Mouse (Mus musculus) thymus, postnatal 25 days (tissue): ENCODE measurements around the gene Adra2b.

Source experiments
- DNase-seq: peaks from one replicate; pipeline ENCODE4 v3.0.0; 2022

The Adra2b gene

DNA sequence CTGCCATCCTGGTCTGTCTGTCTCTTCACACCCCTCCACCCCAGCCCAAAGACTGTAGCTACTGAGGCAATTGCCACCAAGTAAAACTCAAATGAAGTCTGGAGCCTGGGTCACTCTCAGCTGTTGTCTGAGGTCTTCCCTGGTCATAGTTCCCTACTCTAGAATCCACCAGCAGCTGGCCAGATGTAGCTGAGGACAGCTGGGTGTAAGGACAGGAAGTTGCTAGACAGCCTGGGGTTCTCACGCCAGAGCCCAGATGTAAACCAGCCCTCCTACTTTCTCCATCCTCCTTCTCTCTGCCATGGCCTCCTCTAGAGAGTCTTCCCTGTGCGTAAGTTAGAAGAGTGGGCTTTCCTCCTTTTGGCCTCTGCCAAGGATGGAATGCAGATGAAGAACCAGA, 24.5 kb downstream of the Adra2b start:
- DNase-seq: no peak

DNA sequence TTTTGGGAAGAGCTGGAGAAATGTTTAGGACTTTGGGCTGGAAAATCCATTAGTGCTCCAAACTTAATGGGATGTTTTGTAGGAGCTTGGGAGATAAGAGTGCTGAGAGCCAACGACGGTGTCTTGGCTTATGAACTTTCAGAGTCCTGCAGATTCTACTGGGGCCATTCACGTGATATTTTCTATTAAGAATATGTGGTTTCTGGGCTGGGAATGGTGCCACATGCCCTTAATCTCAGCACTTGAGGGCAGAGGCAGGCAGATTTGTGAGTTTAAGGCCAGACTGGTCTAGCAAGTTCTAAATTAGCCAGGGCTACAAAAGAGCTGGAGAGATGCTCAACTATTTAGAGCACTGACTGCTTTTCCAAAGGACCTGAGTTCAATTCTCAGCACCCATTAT, 27.3 kb downstream of the Adra2b start:
- no peak for DNase-seq

DNA sequence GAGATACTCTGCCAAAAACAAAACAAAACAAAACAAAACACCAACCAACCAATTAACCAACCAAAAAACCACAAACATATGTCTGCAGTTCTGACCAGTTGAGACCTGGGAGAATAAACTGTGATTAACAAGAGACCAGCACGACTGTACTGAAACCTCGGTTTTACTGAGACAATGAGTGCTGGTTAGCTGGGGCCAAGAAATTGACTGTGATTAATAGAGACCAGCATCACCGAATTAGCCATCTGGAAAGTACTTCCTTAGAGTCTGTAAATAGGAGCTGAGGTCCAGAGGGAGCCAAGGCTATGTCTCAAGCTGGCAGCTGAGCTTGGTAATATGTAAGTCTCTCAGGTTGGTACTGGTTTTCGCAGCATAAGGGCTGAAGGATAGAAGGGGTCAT, 27.8 kb downstream of the Adra2b start:
- no peak for DNase-seq

DNA sequence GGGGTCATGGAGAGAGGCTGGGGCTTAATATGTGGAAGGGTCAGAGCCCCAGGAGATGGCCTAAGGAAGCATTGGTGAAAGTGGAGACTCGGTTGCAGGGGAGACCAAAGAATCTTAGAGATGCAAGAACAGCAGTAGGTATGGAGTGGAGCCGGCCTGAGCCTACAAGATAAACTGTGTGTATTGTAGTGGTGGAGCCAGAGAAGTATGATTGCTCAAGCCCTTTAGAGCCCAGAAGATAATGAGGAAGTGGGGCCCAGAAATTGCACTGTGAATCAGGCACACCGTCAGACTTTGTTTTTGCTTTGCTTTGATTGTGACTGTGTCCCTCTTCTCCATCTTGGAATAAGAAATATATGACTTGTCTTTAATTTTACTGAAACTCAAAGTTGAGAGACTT, 28.3 kb downstream of the Adra2b start:
- DNase-seq: no peak

DNA sequence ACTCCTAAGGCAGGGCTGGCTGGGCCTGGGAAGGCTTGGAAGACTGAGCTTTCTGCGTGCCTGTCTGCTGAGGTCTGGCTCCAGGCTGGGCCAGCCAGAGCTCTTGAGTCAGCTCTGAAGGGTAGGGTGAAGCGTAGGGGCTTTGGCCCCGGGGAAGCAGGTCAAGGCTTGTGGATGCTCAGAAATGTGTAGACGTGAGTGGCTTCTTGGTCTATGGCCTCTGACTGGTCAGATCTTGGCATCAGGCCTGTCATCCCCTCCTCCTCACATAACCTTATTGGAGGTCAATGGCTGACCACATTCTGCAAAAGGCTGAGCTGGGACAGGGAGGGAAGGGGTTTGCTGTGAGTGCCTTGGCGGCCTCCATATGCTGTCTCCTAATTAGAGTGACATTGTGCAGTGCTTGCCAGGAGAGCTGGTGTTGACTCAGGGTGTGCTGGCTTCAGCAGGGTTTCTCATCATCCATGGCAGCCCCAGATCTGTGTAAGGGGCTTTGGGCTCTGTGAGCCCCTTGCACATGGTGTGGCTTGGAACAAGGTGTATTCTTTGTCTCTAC, 31.7 kb downstream of the Adra2b start:
- DNase-seq: no peak

DNA sequence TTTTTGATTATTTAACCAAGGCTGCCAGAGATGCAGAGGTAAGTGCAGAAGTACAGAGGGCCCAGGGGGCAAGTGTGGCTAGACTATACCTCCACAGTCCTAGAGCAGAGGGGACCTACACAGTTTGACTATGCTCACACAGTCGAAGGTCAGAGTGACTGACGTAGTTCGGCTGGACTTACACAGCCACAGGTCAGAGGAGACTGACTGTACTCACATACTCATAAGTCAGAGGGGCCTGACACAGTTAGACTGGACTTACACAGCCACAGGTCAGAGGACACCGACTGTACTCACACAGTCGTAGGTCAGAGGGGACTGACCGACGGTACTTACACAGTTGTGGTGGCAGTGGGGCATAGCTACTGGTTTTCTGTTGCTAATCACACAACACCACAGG, 35.7 kb downstream of the Adra2b start:
- DNase-seq: no peak

DNA sequence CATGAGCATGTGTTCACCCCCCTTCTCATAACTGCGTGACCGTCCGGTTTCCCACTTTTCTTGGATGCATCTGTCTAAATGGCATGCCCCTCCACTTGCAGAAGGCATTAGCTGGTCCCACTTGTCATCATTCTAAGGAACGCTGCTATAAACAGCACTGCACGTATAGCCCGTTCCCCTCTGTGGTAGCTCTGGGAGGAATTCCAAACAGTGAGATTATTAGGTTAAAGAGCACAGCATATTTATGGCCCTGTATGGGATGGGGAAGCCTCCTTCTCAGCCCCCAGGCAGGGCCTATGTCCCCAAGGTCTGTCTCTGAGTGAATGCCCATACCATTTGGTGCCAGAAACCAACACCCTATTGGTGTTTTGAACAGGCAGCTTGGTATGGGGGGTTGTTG, 48.1 kb downstream of the Adra2b start:
- no peak for DNase-seq

DNA sequence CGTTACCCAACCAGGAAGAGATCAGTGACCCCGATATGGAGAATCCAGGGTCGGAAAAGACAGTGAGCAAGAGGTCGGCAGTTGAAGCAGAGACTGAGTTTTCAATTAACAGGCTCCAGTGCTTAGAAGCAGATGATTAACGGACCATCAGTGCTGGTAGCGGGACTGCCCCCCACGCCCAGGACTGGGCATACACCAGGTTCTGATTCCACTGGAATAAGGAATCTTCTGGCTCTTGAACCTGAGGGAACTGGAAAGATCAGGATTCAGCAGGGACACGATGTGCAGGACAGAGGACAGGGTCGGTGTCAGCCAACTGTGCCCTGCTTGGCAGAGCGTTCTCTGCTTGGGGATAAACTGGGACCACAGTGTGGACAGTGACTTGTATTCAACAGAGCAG, 52.8 kb downstream of the Adra2b start:
- no peak for DNase-seq

DNA sequence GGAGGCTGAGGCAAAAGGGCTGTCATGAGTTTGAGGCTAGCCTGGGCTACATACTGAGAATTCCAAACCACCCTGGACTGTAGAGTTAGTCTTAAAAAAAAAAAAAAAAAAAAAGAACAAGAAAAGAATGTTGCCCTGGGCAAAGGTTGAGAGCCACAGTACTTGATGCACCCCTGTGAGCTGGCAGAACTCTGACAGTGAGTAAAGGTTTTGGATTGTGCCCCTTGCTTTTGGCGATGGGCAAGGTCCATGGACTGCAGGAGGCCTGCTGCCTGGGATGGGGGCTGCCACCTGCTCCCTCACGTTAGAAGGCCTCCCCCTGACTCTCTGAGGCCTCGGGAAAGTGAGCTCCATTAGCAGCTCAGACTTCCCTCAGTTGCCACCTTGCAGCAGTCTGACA, 53.7 kb downstream of the Adra2b start:
- no peak for DNase-seq
